Mouse (Mus musculus) layer of hippocampus, adult 18-20 months (tissue): Measurements from ENCODE around the gene Idh2. TPM values are rescaled to one million over a fixed set of nuclear protein-coding genes. Genes with fewer than 3 reads are reported as not detected.
A peak's percentile ranks its signal among the peaks of the same experiment; 100 is the strongest.

Experiments used
- DNase-seq, 2 experiments: peaks; one replicate each; pipeline ENCODE4 v3.0.0; 2022; ENCODE audit warnings: low spot score in 2 of 2
- total RNA-seq, 2 experiments: library from RNA; stranded (reverse); gene quantifications; 2 replicates each; pipeline ENCODE4 v1.2.3; 2021

Gene Idh2
- total RNA-seq, 2 experiments from 2014 or later: 65.3 to 66.5 TPM

DNA sequence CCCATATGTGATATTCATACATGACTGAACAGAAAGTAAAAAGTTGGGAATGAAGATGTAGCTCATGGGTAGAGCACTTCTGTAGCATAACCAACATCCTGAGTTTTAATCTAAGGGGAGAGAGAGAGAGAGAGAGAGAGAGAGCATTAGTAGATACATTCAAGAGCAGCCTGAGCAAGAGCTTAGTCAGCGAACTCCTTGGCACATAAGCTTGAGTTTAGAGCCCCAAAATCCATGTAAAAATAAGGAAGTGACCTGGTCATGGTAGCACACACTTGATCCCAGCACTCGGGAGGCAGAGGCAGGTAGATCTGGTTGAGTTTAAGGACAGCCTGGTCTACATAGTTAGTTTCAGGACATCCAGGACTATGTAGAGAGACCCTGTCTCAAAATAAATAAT, 8.5 kb upstream of the Idh2 start:
- DNase-seq: no peak

DNA sequence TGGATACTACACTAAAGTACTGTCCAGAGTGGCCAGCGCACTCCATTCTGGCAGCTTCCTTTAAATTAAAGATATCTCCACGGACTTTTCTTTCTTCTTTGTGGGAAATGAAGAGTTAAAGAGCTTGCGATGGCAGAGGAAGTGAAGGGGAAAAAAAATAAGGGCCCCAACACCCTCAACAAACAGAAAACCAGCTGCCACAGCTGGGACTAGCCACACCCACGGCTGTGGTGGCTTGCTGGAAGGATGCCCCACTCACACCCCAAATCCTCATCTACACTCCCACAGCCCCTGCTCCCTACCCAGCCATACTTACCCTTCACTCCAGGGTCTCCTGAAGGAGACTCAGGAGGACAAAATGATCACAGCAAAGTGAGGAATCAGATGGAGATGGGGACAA, 7.9 kb upstream of the Idh2 start:
- no peak for DNase-seq

DNA sequence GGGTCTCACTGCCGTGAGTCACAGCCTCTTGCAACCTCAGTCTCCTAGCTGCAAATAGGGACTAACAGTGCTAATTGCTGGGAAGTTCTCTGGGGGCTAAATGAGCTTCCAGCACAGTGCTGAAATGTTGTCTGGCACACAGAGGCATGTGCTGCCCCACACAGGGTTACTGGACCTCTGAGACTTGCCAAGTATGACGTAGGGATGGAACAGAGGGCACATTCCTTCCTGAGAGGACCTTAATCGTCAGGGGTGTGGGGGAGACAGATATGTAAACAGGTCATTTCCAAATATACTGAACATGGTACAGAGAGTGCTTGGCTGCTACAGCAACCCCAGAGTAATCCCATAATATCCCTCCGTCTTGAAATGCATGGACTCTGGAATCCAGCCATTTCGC, 5.9 kb upstream of the Idh2 start:
- DNase-seq: no peak

DNA sequence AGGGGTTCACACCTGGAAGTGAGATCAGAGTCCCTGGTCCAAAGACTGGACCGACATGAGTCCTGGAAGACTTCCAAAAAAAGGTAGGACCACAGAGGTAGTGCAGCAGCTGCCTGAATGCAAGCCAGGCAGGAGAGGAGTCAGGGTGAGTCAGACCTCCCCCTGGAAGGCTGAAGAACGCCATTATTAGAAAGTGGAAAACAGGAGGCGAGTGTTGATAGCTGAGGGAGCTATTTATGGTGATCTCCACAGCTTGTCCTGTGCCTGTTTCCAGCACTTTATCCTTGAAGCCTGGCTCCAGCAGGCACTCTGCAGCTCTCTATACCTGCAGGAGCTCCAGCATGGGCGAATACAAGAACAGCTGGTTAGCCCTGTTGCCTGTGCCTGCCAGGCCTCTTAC, 4.0 kb upstream of the Idh2 start:
- peak in 1 of 2 experiments; percentile 21 for DNase-seq

DNA sequence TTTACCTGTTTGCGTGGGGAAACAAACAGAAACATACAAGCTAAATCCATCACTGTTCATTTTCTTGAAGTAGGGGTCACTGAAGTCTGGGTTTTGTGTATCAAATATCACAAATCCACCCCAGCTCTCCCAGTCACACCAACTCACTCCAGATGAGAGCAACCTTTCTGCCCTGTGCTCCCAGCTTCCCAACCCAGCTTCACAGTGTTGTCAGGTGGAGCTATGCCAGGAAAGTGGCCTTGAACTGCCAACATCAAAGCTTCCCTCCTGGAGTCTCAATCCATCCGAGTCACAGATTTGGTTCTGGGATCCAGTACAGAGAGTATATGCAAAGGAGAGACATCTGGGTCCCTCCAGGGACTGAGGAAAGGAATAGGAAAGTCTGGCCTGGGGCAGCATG, 966 bp upstream of the Idh2 start:
- DNase-seq: no peak

DNA sequence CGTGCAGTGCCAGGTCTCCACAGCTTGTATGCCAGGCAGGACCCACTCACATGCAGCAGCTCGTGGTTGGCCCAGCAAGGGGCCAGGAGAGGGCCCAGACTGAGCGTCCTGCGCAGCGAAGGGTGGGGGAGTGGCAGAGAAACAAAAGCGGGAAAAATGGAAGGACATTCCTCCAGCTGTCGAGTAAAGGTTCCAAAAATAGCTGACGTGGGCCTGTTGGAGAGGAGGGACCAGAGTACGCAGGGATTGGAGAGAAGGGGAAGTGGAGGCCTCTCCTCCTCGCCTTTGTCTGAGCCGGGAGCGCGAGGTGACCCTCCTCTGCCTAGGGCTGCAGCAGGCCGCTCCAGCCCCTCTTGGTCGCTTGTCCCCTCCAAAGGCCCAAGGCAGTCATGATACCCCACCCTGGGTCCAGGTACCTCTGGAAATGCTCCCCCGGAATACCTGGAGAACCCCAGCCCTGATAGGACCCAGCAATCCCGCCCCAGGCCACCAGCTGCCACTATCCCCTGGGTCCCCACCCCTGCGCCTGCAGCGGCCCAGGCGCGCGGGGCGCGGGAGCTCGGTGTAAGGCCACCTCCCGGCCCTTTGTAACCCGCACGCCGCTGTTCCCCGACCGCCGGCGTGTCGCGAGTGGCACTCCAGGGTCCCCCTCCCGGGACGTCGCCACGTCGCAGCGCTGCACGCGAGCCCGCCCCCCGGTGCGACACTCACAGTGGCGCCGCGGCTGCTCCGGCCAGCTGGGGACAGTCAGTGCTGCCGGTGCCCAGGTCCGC, 555 bp downstream of the Idh2 start:
- DNase-seq: peak; percentile 48 to 74

DNA sequence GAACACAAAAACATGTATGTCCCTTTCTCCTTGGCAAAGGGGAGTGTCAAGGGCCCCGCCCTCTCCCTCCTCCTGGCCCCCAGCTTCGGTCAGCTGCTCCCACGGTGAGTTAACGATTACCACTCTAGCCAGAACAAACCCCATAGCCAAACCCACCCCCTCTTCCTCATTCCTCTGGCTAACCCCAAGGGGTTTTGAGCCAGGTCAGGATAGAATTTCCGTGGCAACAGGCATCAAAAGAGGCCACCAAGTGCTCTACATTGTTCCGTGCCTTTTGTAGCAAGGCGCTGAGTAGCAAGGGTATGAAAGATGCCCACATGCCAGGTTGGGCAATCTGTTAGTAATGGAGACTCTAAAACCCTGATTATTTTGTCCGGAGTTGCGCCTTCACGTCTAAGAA, 1.2 kb downstream of the Idh2 start:
- peak in 1 of 2 experiments; percentile 34 for DNase-seq

DNA sequence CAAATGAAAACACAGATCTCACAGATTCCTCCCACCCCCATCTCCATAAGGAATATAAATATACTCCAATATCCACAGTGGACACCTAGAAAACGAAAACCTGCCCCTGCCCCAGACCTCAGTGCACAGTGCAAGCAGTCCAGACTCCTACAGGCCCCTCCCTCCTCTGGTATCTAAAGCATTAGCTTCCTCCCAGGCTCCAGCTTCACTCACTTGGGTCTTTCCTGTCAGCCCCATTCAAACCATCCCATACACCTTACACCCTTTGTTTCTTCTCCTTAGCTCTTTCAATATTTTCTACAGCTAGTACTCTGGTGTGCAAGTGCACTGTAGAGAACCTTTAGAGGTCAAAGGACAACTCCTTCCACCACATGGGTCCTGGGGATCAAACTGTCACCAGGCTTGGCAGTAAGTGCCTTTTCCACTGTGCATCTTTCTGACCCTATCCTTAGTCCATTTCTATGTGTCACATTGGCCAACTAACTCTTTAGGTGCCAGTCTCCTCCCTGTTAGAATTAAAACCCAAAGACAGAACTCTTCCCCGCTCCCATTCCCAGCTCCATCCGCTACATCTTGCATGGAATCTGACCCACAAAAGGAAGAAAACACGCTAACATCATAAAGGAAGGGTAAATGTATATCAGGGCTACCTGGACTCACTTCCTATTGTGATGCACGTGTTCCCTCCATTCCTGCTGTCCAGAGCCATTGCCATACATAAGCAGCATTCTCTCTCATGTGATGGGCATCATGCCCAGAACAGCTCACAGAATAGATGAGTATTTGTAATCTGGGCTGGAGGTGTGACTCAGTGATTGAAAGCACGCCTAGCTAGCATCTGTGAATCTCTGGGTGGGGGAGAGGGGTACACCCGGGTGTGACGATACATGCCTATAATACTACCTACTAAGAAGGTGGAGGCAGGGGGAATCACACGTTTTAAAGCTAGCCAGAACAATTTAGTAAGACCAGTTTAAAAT, 3.8 kb downstream of the Idh2 start:
- peak in 1 of 2 experiments; percentile 72 for DNase-seq

DNA sequence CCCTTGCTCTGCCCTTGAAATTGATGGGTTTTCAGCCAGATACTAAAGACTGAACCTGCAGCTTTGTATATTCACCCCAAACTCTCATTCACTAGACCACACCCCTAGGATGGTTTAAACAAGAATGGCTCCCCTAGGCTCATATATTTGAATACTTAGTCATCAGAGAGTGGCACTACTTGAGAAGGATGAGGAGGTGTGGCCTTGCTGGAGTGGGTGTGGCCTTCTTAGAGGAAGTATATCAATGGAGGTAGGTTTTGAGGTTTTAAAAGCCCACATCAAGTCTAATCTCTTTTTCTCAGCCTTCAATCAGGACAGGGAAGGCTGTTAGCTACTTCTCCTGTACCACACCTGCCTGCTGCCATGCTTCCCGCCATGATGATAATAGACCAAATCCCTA, 8.8 kb downstream of the Idh2 start:
- no peak for DNase-seq

DNA sequence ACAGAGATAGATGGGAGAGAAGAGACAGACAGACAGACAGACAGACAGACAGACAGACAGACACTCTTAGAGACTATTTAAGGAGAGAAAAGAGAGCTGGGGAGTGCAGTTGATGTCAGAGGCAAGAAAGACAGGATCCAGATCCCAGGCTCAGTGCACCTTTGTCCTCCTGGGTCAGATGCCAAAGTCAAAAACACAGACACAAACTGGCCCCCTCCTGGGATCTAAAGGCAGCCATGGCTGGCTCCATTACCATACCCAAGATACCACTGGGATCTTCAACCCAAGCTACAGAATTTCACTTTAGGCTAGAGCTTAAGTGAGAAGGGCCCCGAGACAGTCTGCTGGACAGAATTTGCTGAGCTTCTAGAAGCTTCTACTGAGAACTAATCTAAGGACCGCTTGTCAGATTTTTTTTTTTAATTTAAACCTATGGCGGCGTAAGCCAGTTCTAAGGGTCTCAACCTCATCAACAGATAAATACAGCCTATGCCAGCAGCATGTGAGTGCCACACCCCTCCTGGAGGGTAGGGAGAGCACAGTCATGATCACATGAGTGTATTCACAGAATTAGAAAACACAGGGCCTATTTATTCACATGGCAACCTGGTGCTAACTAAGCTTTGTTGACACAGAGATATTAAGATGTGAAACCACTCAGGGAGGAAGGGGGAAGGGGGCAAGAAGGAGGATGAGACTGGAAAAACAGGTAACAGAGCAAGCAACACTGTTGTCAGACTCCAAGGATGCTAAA, 9.4 kb downstream of the Idh2 start:
- DNase-seq: no peak

DNA sequence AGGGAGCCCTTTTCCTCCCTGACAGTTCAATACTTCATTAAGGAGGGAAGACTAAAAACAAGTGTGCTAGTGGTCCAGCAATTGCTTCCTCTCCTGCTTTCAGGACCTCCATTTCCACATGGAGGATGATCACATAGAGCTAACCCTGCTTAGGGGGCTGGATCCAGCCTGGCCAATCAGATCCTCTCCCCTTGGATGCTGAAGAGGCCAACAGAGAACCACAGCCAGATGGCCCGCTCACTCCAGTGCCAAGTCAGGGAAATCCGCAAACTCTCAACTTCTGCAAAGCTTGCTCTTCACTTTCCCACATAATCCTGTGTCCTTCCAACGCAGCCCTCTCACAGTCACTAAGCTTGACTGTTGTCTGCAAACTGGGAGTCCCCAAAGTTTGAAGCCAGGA, 11.9 kb downstream of the Idh2 start:
- no peak for DNase-seq

DNA sequence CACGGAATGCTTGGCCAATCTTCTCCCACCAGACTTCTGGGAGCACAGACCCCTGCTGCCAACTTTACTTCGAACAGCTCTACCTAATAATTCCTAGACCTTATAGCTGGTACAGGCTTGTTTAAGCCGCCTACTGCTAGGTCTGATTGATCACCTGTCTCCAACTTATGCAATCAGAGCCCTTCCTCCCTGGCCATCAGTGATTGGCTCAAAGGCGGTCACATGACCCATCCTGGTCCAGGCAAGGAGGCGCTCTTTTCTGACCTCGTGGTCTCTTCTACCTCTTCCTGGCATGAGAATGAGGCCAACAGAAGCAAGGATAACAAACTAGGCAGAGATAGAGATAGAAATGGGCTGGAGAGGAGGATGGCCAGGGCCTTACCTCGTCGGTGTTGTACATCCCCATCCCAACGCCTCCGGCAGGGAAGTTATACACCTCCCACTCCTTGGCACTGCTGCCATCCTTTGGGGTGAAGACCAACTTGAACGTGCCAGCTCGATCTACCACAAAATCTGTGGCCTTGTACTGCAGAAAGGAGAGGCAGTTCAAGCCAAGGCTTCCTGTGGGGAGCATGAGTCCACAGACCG, 16.7 kb downstream of the Idh2 start:
- DNase-seq: no peak

DNA sequence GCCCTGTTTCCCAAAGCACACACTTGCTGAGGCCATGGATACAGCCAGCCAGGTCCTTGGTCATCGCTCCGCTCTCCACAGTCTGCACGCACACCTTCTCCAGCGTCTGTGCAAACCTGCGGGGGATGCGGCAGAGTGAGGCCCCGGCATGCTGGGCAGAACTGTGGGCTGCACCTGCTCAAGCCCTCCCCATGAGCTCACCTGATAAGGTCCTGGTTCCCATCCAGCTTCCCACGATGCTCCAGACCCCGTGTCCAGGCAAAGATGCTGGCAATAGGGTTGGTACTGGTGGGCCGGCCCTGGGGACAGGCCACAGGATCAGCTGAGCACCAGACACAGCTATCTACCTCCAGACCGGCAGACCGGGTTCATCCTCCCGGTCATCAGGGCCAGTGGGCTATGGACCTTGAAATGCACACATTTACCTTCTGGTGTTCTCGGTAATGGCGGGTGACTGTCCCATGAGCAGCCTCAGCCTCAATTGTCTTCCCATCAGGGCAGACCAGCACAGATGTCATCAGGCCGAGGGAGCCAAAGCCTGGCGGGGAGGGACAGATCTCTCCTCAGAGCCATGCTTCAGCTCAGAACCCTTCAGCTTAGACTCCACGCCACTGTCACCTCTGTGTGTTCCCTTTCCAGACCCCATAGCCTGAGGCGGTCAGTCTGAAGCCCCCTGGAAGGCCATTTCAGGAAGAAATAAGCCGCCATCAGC, 19.4 kb downstream of the Idh2 start:
- no peak for DNase-seq

DNA sequence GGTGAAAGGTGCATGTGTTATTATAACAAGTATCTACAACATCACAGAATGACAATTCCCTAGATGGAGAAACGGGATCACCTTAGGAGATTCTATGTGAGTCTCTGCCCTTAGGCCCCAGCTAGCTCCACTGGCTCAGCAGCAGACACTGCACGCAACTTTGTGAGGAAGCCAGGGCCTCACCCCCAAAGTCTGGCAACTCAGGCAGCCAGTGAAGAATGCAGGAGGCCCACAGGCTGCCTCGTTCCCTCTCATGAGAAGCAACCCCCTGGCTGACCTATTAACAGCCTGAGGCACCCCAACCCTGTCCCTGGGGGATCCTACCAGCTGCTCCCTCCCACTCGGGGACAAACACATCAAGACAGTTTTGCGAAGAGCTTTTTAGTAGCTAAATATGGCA, 20.7 kb downstream of the Idh2 start:
- DNase-seq: no peak

DNA sequence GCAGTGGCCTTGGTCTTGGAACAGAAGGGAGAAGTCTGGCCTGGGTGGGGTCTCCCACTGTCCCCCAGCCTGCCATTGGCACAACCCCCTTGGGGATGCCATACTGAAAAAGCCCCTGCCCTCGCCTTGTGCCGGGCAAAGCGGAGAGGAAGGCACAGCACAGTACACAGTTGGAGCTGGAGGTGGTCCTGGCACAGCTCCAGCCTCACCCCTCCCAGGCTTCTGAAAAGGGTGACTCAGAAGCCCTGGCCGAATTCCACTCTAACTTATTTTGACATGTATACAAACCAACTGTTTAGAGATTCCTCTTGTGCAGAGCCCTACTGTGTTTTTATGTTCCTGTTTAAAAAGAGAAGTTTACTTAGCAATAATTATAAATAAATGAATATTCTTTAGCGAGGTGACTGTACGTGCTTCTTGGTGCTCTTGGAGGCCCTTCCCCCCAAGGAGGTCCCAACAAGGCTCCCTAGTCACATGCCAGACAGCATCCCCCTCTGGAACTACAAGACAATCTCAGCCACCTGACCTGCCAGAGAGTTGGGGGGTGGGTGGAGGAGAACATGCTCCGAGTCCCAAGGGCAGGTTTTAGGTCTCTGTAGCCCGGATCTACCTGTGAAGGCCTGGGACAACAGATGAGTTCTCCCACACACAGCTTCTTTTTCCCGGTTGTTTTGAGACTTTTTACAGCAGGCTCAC, 22.7 kb downstream of the Idh2 start:
- DNase-seq: peak; percentile 81 to 93

DNA sequence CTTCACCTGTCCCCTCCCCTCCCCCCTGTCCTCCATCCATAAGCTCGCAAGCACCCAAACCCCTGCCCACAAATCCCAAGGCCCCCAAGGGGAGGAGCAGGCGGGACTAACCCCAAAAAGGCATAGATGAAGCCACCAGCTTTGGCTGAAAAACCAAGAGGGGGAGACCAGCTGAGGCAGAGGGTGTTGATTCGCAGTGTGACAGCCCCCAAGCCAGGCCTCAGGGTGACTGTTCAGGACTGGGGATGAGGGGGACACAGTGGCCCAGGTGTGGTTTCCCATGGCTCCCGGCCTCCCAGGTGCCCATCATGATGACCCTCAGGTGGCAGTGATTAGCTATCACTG, 23.4 kb downstream of the Idh2 start:
- DNase-seq: no peak

DNA sequence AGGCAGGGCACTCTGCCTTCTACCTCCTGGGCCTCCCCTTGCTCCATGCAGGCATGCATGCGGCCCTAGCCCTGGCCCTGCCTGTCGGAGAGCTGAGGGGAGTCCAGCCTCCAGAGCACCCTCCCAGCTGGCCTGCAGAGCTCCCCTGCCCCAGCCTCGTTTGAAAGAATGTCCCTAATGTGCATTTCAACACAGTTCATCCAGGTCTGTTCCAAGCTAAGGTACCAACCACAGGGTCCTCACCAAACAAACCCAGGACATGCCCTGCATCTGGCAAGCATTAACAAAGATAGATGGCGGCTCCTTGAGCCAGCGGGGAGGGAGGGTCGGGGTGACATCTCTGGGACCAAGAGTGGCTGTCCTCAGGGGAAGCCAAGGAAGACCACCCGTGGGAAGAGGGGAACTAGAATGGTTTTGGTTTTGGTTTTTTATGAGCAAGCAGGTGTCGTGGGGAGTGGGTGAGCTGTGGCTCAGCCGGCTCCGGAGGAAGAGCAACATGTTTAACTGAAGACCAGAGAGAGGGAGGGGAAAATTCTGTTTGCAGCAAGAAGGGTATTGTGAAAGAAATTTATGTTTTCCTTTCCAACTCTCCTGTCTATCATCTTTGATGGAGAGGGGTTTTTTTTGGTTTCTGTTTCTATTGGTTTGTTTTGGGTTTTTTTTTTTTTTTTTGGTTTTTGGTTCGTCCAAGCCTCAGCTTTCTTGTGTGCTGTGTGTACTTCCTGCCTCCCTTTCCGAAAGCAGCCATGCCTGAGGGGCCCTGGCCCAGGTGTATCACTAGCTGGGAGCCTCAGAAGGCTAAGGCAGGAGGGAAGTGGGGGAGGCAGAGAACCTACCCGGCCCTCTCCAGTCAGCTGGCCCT, 24.0 kb downstream of the Idh2 start:
- DNase-seq: no peak

DNA sequence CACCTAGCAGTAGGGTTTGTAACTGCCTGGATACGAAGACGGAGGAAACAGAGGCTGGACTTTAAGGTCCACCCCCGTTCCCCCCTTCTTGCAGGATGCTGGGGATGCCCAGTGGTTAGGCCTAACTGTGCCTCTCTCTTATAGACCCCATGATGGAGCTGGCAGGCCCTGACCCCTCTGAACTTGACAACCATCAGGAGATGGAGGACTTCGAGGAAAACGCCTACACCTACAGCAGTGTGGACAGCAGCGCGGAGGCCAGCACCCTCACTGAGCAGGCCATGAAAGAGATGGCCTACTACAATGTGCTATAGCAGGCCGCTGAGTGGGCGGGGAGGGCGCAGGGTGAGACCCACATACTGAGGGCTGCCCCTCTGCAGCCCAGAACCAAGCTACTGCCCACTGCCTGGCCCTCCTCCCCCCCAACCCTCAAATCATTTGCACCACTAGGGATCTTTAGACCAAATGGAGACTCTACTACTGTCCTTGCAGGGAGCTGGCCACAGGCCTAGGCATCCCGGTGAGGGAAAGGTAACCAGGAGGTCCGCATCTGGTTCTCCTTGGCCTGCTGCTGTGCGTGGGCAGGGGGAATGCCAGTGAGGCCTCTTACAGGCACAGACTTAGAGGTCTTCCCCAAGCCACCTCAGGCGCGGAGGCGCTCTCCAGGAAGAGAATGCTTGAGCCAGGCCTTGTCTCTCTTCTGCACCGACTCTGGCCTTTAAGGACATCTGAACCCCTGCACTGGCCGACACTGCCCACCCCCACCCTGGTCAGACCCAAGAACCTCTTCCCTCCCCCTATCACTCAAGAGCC, 24.8 kb downstream of the Idh2 start:
- no peak for DNase-seq
